In the genomic region with DNA sequence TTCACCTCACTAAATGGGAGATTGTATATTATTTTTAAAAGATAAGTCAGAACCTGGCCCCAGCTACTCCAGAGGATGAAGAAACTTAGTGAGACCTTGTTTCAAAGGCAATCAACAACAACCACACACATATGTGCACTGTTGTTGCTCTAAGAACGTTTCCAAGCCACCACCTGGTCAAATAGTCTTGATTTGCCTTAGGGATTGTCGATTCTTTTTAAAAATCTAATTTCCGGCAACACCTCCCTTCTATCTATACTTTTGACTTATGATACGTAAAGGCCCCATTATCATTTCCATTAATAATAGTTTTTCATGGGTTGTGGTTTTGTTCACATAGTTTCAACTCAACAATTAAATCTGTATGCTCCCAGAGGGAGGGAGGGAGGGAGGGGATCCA, we compare ENCODE assay signal across 7 mouse cellular contexts. TPM values are rescaled to one million over a fixed set of nuclear protein-coding genes. Genes with fewer than 3 reads are reported as not detected.
DNase-seq lines count a peak whose midpoint lies in the region; ATAC-seq and TF ChIP-seq lines count a peak whose summit lies in the region.

A gene (minus strand): TSS at position 101 of the 400 bp plus-strand sequence.

- TF ChIP-seq CTCF in E14TG2a.4 (conservative IDR thresholded peaks at IDR 0.05; ENCODE audit: low read length) (no peak), MEL (IDR thresholded peaks at IDR 0.05 in 2 of 3, conservative IDR thresholded peaks at IDR 0.05 in 1 of 3; ENCODE audit: control insufficient read depth in 1 of 3, insufficient read depth in 1 of 3, low read depth in 2 of 3, low read length in 3 of 3, poor library complexity in 1 of 3, severe bottlenecking in 1 of 3) (no peak)

- H3K27ac ChIP-seq in MEL (ENCODE audit: control insufficient read depth, low read depth, low read length) = peak within 1 kb of the TSS; percentile 75
- H3K27ac ChIP-seq in forebrain, embryonic 15.5 days (replicated peaks) = peak within 1 kb of the TSS; percentile 97
- peak within 1 kb of the TSS; percentile 100 for H3K27ac ChIP-seq in hindbrain, embryonic 13.5 days
- H3K27ac ChIP-seq in liver, embryonic 16.5 days (ENCODE audit: low read length) = peak within 1 kb of the TSS; percentile 86

- TF ChIP-seq POLR2A in MEL (IDR thresholded peaks at IDR 0.05; ENCODE audit: control insufficient read depth in 1 of 2, insufficient read depth in 1 of 2, low read depth in 1 of 2, low read length in 2 of 2, poor library complexity in 1 of 2) = no peak

- peak within 1 kb of the TSS; percentile 54 for H3K4me2 ChIP-seq in forebrain, embryonic 15.5 days (replicated peaks)
- peak within 1 kb of the TSS; percentile 72 for H3K4me2 ChIP-seq in hindbrain, embryonic 13.5 days
- H3K4me2 ChIP-seq in liver, embryonic 16.5 days (ENCODE audit: low read depth, low read length) = peak within 1 kb of the TSS; percentile 50

- no peak for DNase-seq in MEL (ENCODE audit: low read depth, low spot score)
- DNase-seq in right cerebral cortex, adult 18-20 months = no peak
- no peak for DNase-seq in cerebellum, adult 8-10 months

- H3K9me3 ChIP-seq in E14TG2a.4 (ENCODE audit: low read length) = no peaks in the 10 kb centered on the region
- no peaks in the 10 kb centered on the region for H3K9me3 ChIP-seq in MEL (replicated peaks; ENCODE audit: insufficient read depth, low read length)
- H3K9me3 ChIP-seq in forebrain, embryonic 15.5 days = no peaks in the 10 kb centered on the region
- H3K9me3 ChIP-seq in hindbrain, embryonic 13.5 days = no peaks in the 10 kb centered on the region
- H3K9me3 ChIP-seq in liver, embryonic 16.5 days (replicated peaks; ENCODE audit: control insufficient read depth, low read length) = no peaks in the 10 kb centered on the region

- H3K4me3 ChIP-seq in E14TG2a.4 (replicated peaks; ENCODE audit: low read length) = peak within 1 kb of the TSS; percentile 86
- peak within 1 kb of the TSS; percentile 63 to 92 for H3K4me3 ChIP-seq in MEL (ENCODE audit: control insufficient read depth in 1 of 2, insufficient read depth in 1 of 2, low read depth in 2 of 2, low read length in 2 of 2)
- peak within 1 kb of the TSS; percentile 60 for H3K4me3 ChIP-seq in forebrain, embryonic 15.5 days
- peak within 1 kb of the TSS; percentile 93 for H3K4me3 ChIP-seq in hindbrain, embryonic 13.5 days
- peak within 1 kb of the TSS; percentile 87 for H3K4me3 ChIP-seq in liver, embryonic 16.5 days (ENCODE audit: low read depth, low read length)

- ATAC-seq in forebrain, embryonic 15.5 days (replicated peaks) = no peak
- ATAC-seq in hindbrain, embryonic 13.5 days (ENCODE audit: low FRiP score) = no peak
- no peak for ATAC-seq in liver, embryonic 16.5 days (ENCODE audit: low read depth)

- no peaks in the 10 kb centered on the region for H3K27me3 ChIP-seq in E14TG2a.4 (ENCODE audit: insufficient read depth, low read length)
- no peaks in the 10 kb centered on the region for H3K27me3 ChIP-seq in MEL (ENCODE audit: control insufficient read depth in 1 of 2, insufficient read depth in 2 of 2, low read length in 2 of 2)
- no peaks in the 10 kb centered on the region for H3K27me3 ChIP-seq in forebrain, embryonic 15.5 days
- no peaks in the 10 kb centered on the region for H3K27me3 ChIP-seq in hindbrain, embryonic 13.5 days
- no peaks in the 10 kb centered on the region for H3K27me3 ChIP-seq in liver, embryonic 16.5 days (ENCODE audit: control insufficient read depth, insufficient read depth, low read depth, low read length)

- no peak for TF ChIP-seq EP300 in MEL (IDR thresholded peaks at IDR 0.05; ENCODE audit: low read depth in 1 of 2, low read length in 2 of 2)

- no peak for TF ChIP-seq RAD21 in MEL (IDR thresholded peaks at IDR 0.05; ENCODE audit: low read depth, low read length)

- 92% methylated on average over 4 of the region's 4 CpGs for WGBS in forebrain, embryonic 15.5 days
- 85% methylated on average over 4 of the region's 4 CpGs for WGBS in hindbrain, embryonic 13.5 days
- 76% methylated on average over 4 of the region's 4 CpGs for WGBS in liver, embryonic 16.5 days (ENCODE audit: insufficient replicate concordance)

- peaks cover 19% of the 10 kb centered on the region for H3K79me2 ChIP-seq in MEL (ENCODE audit: control insufficient read depth, insufficient read depth, low read length, poor library complexity)

- peak within 1 kb of the TSS; percentile 99 for H3K9ac ChIP-seq in MEL (ENCODE audit: control insufficient read depth, low read depth, low read length, poor library complexity, severe bottlenecking)
- H3K9ac ChIP-seq in forebrain, embryonic 15.5 days (replicated peaks) = peak within 1 kb of the TSS; percentile 88
- peak within 1 kb of the TSS; percentile 100 for H3K9ac ChIP-seq in hindbrain, embryonic 13.5 days
- peak within 1 kb of the TSS; percentile 87 for H3K9ac ChIP-seq in liver, embryonic 16.5 days (ENCODE audit: low read depth, low read length)

- H3K36me3 ChIP-seq in E14TG2a.4 (ENCODE audit: insufficient read depth, low read length) (peaks cover 3% of the 10 kb centered on the region), MEL (ENCODE audit: control insufficient read depth in 1 of 2, insufficient read depth in 2 of 2, low read length in 2 of 2) (peaks cover 3 to 16% of the 10 kb centered on the region in 2 experiments)
- H3K36me3 ChIP-seq in forebrain, embryonic 15.5 days = peaks cover 4% of the 10 kb centered on the region; the same call in 1 of the 2 replicates
- H3K36me3 ChIP-seq in hindbrain, embryonic 13.5 days = no peaks in the 10 kb centered on the region
- H3K36me3 ChIP-seq in liver, embryonic 16.5 days (ENCODE audit: control insufficient read depth, insufficient read depth) = no peaks in the 10 kb centered on the region

- H3K4me1 ChIP-seq in E14TG2a.4 (replicated peaks; ENCODE audit: low read depth, low read length) (peaks cover 24% of the 10 kb centered on the region), MEL (ENCODE audit: control insufficient read depth in 1 of 2, insufficient read depth in 2 of 2, low read length in 2 of 2) (peaks cover 8 to 10% of the 10 kb centered on the region in 2 experiments)
- peaks cover 14% of the 10 kb centered on the region for H3K4me1 ChIP-seq in forebrain, embryonic 15.5 days
- H3K4me1 ChIP-seq in hindbrain, embryonic 13.5 days (replicated peaks) = peaks cover 9% of the 10 kb centered on the region
- H3K4me1 ChIP-seq in liver, embryonic 16.5 days (ENCODE audit: control insufficient read depth, low read depth, low read length) = peaks cover 6% of the 10 kb centered on the region

TF ChIP-seq in MEL, 35 proteins besides CTCF, POLR2A, EP300 and RAD21:
- TF ChIP-seq CHD1 (IDR thresholded peaks at IDR 0.05; ENCODE audit: low read depth, low read length) (no peak), JUND (IDR thresholded peaks at IDR 0.05; ENCODE audit: low read depth, low read length) (no peak), USF2 (IDR thresholded peaks at IDR 0.05; ENCODE audit: borderline replicate concordance in 1 of 2, insufficient read depth in 1 of 2, low read depth in 1 of 2, low read length in 2 of 2) (no peak), E2F4 (IDR thresholded peaks at IDR 0.05; ENCODE audit: borderline replicate concordance, low read depth, low read length) (no peak), ETS1 (IDR thresholded peaks at IDR 0.05; ENCODE audit: low read depth, low read length) (no peak), TAL1 (IDR thresholded peaks at IDR 0.05; ENCODE audit: low read length) (no peak), MXI1 (IDR thresholded peaks at IDR 0.05; ENCODE audit: low read depth, low read length) (no peak), SIN3A (IDR thresholded peaks at IDR 0.05; ENCODE audit: low read length) (no peak), GABPA (IDR thresholded peaks at IDR 0.05; ENCODE audit: low read depth, low read length) (no peak), UBTF (IDR thresholded peaks at IDR 0.05; ENCODE audit: borderline replicate concordance, insufficient read depth, low read depth, low read length) (no peak), ZKSCAN1 (IDR thresholded peaks at IDR 0.05; ENCODE audit: low read depth, low read length) (no peak), MYC (IDR thresholded peaks at IDR 0.05; ENCODE audit: low read depth, low read length) (no peak), POLR2AphosphoS5 (IDR thresholded peaks at IDR 0.05; ENCODE audit: borderline replicate concordance, low read depth, low read length) (no peak), ELF1 (IDR thresholded peaks at IDR 0.05; ENCODE audit: low read depth, low read length) (no peak), POLR2AphosphoS2 (IDR thresholded peaks at IDR 0.05; ENCODE audit: low read length) (no peak), MEF2A (IDR thresholded peaks at IDR 0.05; ENCODE audit: extremely low read depth, insufficient replicate concordance, low read depth, low read length, poor library complexity, severe bottlenecking) (no peak), TBP (IDR thresholded peaks at IDR 0.05; ENCODE audit: low read depth, low read length) (no peak), SMC3 (IDR thresholded peaks at IDR 0.05; ENCODE audit: low read depth, low read length) (no peak)

RNA-seq across cellular contexts. Expression of the gene that starts here (rescaled TPM):
- 20.6 and 21.0 TPM in 2 replicates for total RNA-seq in MEL (2012; rRNA removed)
- 10 to 100 TPM in 1 of 2 experiments, not detected in 1; 21.4 TPM for polyA plus RNA-seq in MEL (2012; ENCODE audit: insufficient read depth in 1 of 2, insufficient read length in 2 of 2, low read depth in 1 of 2, low replicate concordance in 2 of 2, missing spikeins in 1 of 2)
- 325 and 344 TPM in 2 replicates for polyA plus RNA-seq in forebrain, embryonic 15.5 days (2015; fragmentation: Nextera tagmentation; extraction: Ambion mirVana)
- 285 and 294 TPM in 2 replicates for polyA plus RNA-seq in hindbrain, embryonic 13.5 days (2015; fragmentation: Nextera tagmentation; extraction: Ambion mirVana)
- polyA plus RNA-seq in liver, embryonic 16.5 days (2015; fragmentation: Nextera tagmentation; extraction: Ambion mirVana) = 5.6 and 6.6 TPM in 2 replicates

Comparison
In these comparisons a context has a peak if more than half of its experiments do, and no peak if none do; other contexts are left out.
1. RNA of the gene that starts here (polyA plus RNA-seq): 325 to 344 TPM in forebrain, embryonic 15.5 days and 285 to 294 TPM in hindbrain, embryonic 13.5 days; 21.4 TPM in MEL and 5.6 to 6.6 TPM in liver, embryonic 16.5 days; every median in the first group is over 10 times any median in the second.
2. Peak in every context shown above with its lines, with median percentiles within 50 percentile points of each other: H3K4me3 ChIP-seq, H3K27ac ChIP-seq, H3K9ac ChIP-seq and H3K4me2 ChIP-seq.